Mouse (Mus musculus) urinary bladder, postnatal 36 days (tissue): ENCODE results near the gene Ppp2r1b.
"Not testable (repeated sequence)": the region's sequence is repeated elsewhere in the genome, so short reads cannot be mapped to it uniquely, and the experiment has no call there.

Source experiments
- DNase-seq, 2 experiments: peaks; one replicate each; pipeline ENCODE4 v3.0.0; 2022; ENCODE audit warnings: low spot score in 2 of 2, mixed read lengths in 1 of 2

Gene Ppp2r1b

DNA sequence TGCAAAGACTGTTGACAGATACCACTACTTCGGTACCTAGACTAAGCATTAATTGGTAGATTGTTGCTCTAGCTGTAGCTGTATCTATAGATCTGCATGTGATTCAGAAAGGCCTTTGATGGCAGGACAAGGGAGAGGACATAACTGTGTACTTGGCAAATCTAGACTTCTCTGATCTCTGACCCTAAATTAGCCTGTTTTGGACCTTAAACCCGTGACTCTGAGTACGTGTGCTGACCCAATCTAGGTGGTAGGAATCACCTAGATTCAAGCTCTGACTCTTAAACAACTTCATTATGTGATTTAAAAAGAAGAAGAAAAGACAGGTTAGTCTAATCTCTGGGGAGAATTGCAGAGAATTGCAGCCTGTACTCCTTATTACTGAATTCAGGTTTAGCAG, at the start of gene Ppp2r1b:
Gene Ppp2r1b (plus strand): TSS at position 221 of the 400 bp plus-strand sequence.
- DNase-seq = no peak

DNA sequence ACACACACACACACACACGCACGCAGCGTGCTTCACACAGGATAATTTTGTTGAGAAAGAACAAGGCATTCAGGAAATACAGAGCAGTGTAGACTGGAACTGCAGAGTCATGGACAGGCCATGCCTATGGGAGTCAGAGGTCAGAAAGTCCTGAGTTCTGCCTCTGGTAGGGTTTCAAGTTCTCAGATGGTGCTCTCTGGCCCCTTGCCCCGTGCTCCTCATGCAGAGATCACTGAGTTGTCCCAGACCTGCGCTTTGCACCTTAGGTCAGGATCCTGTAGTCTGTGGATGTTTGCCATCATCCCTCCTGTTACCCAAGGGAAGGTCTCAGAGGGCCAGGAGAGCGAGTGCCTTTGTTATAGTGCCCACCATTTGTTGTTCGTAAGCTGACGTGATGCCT, 48.3 kb upstream of the Ppp2r1b start:
- DNase-seq = no peak

DNA sequence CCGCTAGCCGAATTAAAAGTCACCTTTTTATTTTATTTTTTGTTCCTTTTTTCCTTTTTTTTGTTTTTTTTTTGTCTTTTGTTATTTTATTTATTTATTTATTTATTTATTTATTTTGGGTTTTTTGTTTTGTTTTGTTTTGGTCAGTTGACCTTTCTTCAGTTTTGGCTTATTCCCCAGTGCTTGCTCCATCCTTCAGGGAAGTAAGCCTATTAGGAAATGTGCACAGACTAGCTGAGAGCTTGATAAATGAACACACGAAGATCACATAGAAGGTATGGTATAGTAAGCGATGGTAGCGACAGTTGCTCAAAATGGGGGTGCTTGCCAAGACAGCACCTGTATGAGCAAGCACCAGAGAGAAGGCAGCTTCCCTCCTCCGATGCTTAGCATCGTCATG, 47.5 kb upstream of the Ppp2r1b start:
- no peak for DNase-seq

DNA sequence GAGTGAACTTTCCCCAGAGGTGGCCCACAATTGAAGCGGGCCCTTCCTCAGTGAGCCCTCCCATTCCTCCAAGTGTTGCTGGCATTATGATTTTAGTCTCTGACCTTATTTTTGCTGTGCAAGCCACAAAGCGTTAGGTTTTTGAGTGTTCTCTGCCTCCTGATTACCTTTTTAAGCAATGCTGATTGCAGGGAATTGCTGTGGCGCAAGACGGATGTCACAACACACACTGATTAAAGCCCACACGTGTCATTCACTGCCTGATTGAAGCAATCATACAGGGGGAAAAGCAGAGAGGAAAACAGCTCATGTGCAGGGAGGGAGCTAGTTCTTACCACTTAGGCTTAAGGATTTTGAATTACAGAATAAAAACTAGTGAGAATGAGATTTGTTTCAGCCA, 46.7 kb upstream of the Ppp2r1b start:
- peak in 1 of 2 experiments; percentile 59 for DNase-seq

DNA sequence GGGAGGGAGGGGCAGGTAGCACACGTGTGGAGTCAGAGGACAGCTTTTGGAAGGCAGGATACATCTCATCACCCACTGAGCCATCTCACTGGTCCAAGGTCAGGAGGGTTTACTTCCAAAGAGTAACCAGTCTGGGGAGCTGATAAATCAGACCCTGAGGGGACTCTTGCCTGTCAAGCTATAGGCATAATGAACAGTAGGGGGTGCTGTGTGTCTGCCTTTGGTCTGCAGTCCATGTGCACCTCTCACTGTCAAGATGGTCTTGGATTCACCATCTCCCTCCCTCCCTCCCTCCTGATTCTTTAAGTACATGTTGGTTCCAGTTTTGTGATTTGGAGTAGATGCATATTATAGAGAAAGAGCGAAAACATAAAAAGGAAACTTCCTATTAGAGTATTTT, 44.1 kb upstream of the Ppp2r1b start:
- no peak for DNase-seq

DNA sequence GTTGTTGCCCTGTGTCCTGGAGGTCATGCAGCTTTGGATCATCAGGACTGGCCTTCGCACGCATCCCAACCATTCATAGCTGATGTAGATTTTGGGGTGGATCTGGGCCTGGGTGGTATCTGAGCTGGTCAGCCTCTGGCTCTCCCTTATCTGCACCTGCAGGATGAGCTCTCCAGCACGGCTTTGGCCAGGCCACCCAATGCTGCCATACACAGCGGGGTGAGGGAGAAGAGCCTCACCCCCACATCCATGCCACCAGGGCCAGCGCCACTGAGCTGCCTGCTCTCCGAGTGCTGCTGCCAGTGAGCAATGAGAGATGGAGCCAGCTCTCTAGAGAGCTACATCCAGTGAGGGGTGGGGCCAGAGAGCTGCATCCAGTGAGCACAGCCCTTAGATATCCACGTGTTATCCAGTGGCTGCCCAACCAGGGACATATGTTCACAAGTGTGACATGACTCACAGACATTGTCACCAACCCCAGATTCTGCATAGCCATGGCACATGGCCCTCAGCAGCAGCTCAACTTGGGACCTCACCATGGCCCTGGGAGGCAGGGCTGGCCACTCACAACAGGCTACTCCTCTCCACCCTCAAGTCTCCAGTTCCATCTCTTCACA, 41.9 kb upstream of the Ppp2r1b start:
- no peak for DNase-seq

DNA sequence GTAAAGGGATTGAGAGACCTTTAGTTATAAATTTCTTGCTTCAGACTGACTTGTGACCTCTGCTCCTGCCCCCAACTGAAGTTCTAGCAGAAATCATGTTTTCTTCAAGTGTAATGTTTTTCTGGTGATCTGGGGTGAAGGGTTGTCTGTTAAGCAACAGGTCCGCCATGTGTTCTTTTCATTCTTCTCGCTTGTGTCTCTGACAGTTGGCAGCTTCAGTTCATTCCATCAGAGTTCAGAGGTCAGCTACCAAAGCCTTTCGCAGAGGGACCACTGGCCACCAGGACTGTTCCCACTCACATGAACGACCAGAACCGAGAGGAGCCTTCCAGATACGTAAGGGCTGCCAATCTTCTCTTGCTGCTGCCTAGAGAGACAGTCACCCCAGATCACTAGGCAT, 36.6 kb upstream of the Ppp2r1b start:
- DNase-seq = peak in 1 of 2 experiments; percentile 28

DNA sequence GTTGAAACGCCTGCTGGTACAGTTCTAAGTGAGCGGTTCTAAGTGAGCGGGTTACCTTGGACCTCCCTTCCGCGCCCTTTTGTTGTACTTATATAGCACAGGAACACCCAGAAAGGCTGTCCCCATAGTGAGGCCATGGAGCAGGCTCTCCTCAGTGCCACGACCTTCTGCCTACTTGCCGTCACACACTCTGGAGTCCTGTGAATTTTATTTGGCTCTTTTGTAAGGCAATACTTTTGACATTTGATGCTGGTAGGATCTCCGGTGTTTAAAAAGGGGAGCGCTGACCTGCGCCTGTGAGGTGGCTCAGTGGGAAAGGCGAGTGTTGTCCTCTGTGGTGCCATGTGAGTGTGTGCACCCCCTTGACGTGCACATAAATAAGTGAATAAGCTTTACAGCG, 36.0 kb upstream of the Ppp2r1b start:
- peak in 1 of 2 experiments; percentile 36 for DNase-seq

DNA sequence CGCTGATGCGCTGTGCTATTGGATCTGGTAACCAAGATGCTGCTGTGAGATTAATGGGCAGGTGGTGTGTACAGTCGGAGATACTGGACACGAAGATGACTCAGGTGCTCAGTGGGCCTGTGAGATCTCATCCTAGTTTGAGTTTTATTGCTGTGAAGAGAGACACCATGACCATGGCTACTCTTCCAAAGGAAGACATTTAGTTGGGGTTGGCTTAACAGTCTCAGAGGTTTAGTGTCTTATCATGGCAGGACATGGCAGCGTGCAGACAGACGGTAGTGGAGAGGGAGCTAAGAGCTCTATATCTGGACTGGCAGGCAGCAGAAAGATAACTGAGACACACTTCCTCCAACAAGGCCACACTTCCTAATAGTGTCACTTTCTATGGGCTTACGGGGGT, 33.9 kb upstream of the Ppp2r1b start:
- DNase-seq = no peak

DNA sequence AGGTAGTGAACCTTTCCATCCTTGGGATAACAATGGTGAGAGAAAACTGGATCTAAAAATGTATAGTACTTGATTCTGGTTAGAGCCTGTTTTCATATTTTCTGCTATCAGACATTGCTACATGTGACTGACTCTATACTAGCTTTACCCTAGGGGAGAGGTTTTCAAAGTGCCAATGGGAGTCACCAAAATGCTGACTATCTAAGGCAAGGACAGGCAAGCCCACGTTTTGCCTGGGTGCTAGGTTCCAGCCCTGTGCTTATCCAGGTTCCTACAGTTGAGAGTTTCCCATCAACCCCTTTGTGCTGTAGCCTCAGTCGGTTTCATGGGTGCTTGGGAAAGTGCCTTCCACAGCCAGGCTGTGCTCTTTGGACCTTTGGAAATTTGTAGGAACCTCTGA, 33.4 kb upstream of the Ppp2r1b start:
- no peak for DNase-seq

DNA sequence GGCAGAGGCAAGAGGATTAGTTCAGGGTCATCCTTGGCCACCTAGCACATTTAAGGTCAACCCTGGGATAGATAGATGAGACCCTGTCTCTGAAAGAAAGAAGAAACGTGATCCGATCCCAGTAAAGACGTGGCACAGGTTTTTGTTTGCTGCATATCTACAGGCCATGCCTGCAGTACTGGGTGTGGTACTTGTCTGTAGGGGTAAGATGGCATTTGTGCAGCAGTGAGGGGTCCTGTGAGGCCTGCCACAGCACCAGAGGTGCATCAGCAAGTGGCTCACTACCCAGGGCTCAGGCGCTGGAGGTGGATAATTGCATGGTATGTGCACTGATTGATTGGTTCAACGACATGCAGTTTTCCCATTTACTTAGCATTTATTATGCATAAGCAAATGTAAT, 31.3 kb upstream of the Ppp2r1b start:
- no peak for DNase-seq

DNA sequence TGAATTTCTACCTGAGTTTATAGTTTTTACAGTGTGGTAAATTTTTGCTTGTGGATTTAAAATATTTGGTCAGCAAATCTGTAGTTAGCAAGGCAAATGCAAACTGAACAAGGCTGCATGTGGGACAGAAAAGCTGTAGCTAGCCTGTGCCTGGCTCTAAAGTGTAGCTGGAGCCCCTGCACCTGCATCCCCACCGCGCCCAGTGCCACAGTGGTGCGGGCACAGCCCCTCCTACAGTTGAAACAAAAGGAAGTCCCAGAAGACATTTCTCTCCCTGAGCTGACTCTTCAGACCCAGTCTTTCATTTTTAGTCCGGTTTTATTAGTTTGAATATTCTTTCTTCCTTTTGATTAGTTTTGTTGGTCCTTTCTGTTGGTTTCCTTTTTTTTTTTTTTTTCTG, 29.4 kb upstream of the Ppp2r1b start:
- DNase-seq = no peak

DNA sequence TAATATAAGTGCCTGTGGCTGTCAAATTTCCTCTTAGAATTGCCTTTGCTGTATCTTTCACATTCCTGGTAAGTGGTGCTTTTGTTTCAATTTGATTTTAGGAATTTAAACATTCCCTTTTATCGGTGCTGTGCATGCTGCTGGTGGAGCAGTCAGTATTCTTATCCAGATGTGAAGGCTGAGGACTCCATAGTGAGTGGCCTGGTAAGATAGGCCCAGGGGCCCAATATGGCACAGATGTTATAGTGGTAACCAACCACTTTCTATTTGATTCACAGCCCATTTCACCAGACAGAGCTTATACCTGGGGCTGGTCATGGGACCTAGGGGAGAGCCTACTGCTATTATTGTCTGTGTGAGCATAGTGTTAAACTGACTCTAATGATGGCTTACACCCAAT, 28.6 kb upstream of the Ppp2r1b start:
- no peak for DNase-seq

DNA sequence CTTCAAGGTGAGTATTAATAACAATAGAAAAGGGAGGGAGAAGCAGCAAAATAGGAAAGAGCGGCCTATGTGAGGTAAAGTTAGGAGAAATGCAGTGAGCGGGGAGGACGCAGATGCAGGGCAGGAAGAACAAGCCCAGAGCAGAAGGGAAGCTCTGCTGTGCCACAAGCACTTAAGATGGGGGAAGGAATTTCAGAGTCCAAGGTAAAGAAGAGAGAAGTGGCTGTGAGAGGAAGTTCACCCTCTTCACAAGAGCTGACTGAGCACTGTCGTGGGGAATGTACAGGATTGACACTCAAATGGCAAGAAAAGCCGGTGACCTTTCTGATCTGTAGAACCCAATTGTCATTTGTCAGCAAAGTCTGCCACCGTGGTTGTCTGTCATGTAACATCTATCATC, 27.1 kb upstream of the Ppp2r1b start:
- no peak for DNase-seq

DNA sequence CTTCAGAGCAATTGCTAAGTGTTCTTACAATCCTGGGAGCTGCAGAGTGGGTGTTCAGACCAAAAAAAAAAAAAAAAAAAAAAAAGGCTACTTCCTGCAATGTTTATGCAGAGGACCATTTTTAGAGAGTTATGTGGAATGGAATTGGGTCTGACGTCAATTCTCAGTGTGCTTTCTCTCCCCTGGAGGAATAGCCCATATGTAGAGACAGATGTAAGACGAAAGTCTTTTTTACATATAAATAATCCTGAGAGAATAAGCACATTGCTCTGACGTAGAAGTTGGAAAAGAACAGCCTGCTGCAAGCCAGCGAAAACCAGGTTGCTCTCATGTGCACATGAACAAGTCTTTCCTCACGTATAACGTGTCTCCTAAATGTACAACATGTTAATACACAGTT, 25.4 kb upstream of the Ppp2r1b start:
- DNase-seq = no peak

DNA sequence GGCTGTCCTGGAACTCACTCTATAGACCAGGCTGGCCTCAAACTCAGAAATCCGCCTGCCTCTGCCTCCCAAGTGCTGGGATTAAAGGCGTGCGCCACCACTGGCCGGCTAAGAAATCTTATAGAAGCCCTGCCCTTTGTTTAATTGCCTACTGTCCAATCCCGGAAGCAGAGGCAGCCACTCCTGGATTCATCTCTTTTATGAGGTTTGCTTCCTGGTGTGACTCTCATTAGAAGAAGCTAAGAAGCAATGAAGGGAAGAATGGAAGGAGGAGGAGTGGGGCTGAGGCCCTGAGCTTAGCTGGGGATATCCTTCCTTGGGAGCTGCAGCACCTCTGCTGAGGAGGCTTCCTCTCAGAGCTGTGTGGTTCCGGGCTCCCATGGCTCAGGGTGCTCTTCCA, 23.4 kb upstream of the Ppp2r1b start:
- no peak for DNase-seq

DNA sequence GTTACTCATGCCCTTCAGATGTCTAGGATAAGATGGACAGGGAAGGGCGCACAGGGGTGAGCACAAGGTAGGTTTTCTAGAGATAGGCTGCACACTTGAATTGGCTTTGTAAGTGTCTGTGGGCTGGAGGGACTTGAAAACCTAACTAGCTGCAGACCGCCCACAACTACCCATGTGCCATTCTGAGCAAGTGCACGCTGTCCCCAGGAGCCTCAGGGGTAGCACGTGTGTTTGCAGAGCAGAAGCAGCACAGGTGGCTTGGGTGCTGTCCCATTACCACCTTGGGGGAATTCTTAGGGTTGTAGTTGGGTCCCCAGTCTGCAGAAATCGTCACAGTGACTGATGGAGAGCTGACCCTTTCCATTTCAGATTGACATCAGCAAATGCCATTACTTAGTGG, 22.9 kb upstream of the Ppp2r1b start:
- no peak for DNase-seq

DNA sequence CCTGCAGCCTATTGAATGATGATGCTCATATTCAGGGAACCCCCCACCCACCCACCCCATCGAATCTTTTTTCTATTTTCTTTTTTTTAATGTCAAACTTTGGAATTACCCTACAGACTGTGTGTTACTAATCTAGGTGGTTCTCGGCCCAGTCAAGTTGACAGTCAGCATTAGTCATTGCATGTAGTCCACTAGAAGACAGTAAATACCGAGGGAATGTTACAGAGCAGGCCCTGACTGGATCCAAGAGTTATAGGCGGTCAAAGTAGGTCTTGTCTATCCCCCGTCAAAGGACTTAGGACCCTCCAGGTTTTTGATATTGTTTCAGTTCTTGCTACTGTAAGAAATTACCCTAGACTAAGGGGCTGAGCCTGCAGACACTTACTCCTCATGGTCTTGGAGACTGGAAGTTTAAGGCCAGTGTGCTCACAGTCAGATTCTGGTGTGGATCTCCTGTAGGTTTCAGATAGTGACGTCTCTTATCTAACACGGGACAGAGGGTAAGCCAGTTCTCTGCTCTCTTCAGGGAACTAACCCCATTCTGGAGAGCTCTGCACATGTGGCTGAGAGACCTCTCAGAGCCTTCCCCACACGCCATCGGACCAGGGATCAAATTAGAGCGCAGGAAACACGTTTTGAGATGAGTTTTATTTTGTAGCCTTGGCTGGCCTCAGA, 21.2 kb upstream of the Ppp2r1b start:
- no peak for DNase-seq

DNA sequence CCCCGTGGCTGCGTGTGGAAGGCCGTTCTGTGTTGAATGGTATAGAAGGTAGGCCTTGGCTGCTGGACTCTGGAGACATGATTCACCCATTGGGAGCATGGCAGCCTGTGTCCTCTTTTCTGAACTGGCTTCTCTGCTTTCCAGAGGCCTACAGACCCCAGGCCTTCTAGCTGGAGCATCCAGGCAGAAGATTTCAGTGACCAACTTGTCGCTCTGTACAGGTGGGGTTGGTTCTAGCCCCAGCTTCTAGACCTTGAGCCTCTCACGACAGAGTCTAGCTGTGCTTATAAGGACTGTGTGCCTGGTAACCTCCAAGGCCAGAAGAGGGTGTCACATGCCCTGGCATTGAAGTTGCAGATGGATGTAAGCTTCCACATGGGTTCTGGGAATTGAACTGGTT, 13.6 kb upstream of the Ppp2r1b start:
- DNase-seq = no peak

DNA sequence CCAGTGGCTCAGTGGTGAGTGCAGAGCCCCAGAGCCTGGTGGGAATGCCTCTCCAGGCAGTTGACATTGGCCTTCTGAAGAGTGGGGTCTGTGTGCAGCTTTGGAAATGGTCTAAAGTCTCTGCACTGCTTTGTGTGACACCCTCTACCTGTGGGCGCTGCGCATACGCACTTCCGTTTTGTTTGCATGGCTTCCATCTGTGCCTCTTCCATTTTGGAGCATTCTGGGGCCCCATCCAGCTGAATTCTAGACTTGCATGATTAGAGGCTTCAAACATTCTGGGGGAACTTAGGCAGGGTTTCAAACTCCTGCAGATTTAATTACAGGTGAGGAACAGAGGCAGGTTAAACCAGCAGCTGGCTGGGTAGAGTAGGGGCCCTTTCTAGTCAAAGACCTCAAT, 12.9 kb upstream of the Ppp2r1b start:
- no peak for DNase-seq

DNA sequence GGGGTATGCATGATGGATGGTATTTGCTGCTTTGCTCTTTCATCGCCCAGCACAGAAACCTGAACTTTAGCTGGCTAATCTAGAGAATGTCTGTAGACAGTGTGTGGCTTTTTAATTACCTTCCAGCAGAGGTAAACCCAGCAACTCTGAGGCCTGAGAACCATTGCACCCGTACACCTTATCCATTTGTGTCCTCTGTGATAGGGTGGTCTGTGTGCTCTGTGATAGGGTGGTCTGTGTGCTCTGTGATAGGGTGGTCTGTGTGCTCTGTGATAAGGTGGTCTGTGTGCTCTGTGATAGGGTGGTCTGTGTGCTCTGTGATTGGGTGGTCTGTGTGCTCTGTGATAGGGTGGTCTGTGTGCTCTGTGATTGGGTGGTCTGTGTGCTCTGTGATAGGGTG, 12.5 kb upstream of the Ppp2r1b start:
- not testable (repeated sequence) for DNase-seq

DNA sequence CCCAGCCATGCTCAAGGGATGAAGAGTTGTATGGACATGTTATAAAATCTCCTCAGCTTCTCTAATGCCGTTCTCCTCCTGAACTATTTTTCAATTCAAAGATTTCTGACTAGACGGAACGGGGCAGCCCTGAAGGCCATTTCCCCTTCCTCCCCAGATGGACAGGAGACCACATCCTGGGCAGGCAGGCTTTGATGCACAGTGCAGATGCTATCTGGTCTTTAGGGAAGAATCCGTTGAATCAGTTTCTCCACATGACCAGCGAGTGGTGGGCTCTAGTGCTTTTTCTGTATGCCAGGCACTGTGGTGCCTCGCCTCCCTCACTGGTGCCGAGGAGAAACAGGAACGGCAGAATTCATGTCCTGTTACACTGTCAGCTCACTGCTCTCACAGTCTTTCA, 11.3 kb upstream of the Ppp2r1b start:
- no peak for DNase-seq

DNA sequence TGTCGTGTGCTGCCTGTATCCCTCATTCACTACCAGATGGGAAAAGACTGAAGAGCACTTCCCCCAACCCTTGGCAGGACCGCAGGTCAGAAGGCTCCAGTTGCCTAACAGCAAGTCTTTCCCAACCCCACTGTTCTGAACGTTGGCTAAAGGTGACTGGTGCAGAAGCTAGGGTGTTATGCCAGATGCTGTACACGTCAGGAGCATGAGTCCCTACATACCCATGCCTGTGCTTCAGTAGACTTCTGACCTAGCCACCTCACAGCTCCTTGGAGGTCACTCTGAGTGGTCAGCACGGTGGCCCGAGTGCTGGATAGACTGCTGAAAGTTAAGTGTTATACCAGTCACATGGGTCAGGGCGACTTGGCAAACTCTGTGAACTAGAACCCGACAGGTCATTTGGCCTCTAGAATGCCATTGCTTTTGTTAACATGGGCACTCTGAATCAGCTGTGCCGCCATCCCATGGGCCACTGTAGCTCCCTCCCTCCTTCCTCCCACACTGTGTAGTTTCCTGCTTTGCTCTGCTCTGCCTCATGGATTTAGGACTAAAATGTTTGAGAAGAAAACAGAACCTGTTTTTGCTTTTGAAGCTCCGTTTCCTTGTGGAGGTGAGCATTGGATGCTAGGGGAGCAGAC, 9.9 kb upstream of the Ppp2r1b start:
- DNase-seq = peak in 1 of 2 experiments; percentile 57
